In the genomic region with DNA sequence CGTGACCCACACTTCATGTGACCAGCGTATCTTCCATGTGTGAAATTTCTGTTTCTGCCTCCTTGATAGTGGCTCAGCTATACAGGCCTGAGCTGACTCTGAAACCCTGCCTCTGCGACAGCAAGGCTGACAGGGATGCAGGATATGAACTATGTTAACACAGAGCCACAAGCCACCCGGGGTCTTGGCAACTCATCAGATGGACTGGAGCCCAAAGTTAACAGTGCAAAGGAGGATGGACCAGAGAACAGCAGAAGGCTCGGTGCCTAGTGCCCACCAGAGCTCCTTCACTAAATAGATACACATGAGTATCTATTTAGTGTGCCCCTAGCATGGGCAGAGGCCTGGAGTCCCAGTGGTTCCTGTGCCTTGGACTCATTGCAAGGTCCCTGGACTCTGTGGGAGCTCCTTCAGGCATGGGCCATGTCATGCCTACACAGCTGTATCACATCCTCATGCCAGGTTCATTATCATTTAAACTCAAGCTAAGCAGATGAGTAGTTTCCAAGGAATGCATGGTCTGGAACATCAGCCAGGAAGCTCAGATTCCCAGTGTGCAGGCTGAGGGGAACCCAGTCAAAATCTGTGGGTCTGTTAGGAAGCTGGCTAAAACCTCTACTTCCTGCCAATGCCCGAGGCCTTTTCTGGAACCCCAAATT, we compare ENCODE assay signal across 9 mouse cellular contexts. TPM values are rescaled to one million over a fixed set of nuclear protein-coding genes. Genes with fewer than 3 reads are reported as not detected.
A peak's percentile ranks its signal among the peaks of the same experiment; 100 is the strongest.
DNase-seq lines count a peak whose midpoint lies in the region; ATAC-seq lines count a peak whose summit lies in the region.
"Had no signal": no experiment of that assay in that cellular context is flagged by ENCODE, and none has a peak within 500 bp of the region (broad histone marks: within the 10 kb centered on the region; RNA-seq: fewer than 3 reads in every experiment).

No protein-coding gene starts in this region.

- H3K4me3 ChIP-seq in embryonic facial prominence, embryonic 15.5 days (replicated peaks) = no peak overlapping the region
- H3K4me3 ChIP-seq in embryonic facial prominence, embryonic 10.5 days = no peak overlapping the region
- H3K4me3 ChIP-seq in megakaryocyte, embryonic 14.5 days (replicated peaks) = peak overlapping the region; percentile 14
- no peak overlapping the region for H3K4me3 ChIP-seq in stomach, embryonic 16.5 days (replicated peaks; ENCODE audit: low read length)
- H3K4me3 ChIP-seq in midbrain, embryonic 14.5 days (replicated peaks; ENCODE audit: low read depth, low read length) = no peak overlapping the region

- H3K36me3 ChIP-seq in embryonic facial prominence, embryonic 15.5 days = no peaks in the 10 kb centered on the region
- no peaks in the 10 kb centered on the region for H3K36me3 ChIP-seq in embryonic facial prominence, embryonic 10.5 days (replicated peaks)
- no peaks in the 10 kb centered on the region for H3K36me3 ChIP-seq in megakaryocyte, embryonic 14.5 days (replicated peaks; ENCODE audit: low read length)
- H3K36me3 ChIP-seq in stomach, embryonic 16.5 days (ENCODE audit: control insufficient read depth, insufficient read depth, low read length) = no peaks in the 10 kb centered on the region
- H3K36me3 ChIP-seq in midbrain, embryonic 14.5 days (ENCODE audit: control insufficient read depth, insufficient read depth, low read length) = no peaks in the 10 kb centered on the region

- peak overlapping the region; percentile 93; the same call in 1 of the 2 replicates for H3K27ac ChIP-seq in embryonic facial prominence, embryonic 15.5 days (replicated peaks)
- H3K27ac ChIP-seq in embryonic facial prominence, embryonic 10.5 days (replicated peaks) = no peak overlapping the region
- H3K27ac ChIP-seq in stomach, embryonic 16.5 days (ENCODE audit: low read length) = peak overlapping the region; percentile 94; the same call in 1 of the 2 replicates
- H3K27ac ChIP-seq in midbrain, embryonic 14.5 days (replicated peaks; ENCODE audit: low read depth, low read length) = no peak overlapping the region

- no peak overlapping the region for H3K9ac ChIP-seq in embryonic facial prominence, embryonic 15.5 days
- H3K9ac ChIP-seq in stomach, embryonic 16.5 days (ENCODE audit: low read length) = no peak overlapping the region
- H3K9ac ChIP-seq in midbrain, embryonic 14.5 days (replicated peaks; ENCODE audit: low read length) = no peak overlapping the region

- no peak for DNase-seq in embryonic facial prominence, embryonic 10.5 days (ENCODE audit: low spot score)
- peak; percentile 71 for DNase-seq in kidney, postnatal 10 days
- no peak for DNase-seq in midbrain, embryonic 14.5 days
- DNase-seq in right cerebral cortex, postnatal 14 days = no peak

- no peaks in the 10 kb centered on the region for H3K9me3 ChIP-seq in embryonic facial prominence, embryonic 15.5 days (replicated peaks)
- H3K9me3 ChIP-seq in embryonic facial prominence, embryonic 10.5 days = no peaks in the 10 kb centered on the region
- H3K9me3 ChIP-seq in megakaryocyte, embryonic 14.5 days = no peaks in the 10 kb centered on the region
- no peaks in the 10 kb centered on the region for H3K9me3 ChIP-seq in stomach, embryonic 16.5 days (replicated peaks; ENCODE audit: control insufficient read depth, low read length)
- no peaks in the 10 kb centered on the region for H3K9me3 ChIP-seq in midbrain, embryonic 14.5 days (ENCODE audit: control insufficient read depth, low read length)

- ATAC-seq in embryonic facial prominence, embryonic 15.5 days (ENCODE audit: insufficient number of reproducible peaks, low FRiP score, low TSS enrichment, low read depth) = no peak
- no peak for ATAC-seq in megakaryocyte, adult 5-6 weeks (ENCODE audit: poor library complexity, severe bottlenecking)
- ATAC-seq in stomach, embryonic 16.5 days (ENCODE audit: insufficient read depth, low FRiP score) = no peak
- no peak for ATAC-seq in midbrain, embryonic 14.5 days (ENCODE audit: low FRiP score, low TSS enrichment)

- no peak overlapping the region for H3K4me2 ChIP-seq in embryonic facial prominence, embryonic 15.5 days (replicated peaks)
- H3K4me2 ChIP-seq in stomach, embryonic 16.5 days (ENCODE audit: low read depth, low read length) = no peak overlapping the region
- H3K4me2 ChIP-seq in midbrain, embryonic 14.5 days (ENCODE audit: low read length) = no peak overlapping the region
- H3K4me2 ChIP-seq: liver, embryonic 11.5 days had no signal

- H3K27me3 ChIP-seq in embryonic facial prominence, embryonic 15.5 days = no peaks in the 10 kb centered on the region
- no peaks in the 10 kb centered on the region for H3K27me3 ChIP-seq in embryonic facial prominence, embryonic 10.5 days (replicated peaks; ENCODE audit: low read depth, poor library complexity, severe bottlenecking)
- peaks cover 53% of the 10 kb centered on the region for H3K27me3 ChIP-seq in megakaryocyte, embryonic 14.5 days (replicated peaks)
- H3K27me3 ChIP-seq in stomach, embryonic 16.5 days (ENCODE audit: control insufficient read depth, insufficient read depth, low read length) = no peaks in the 10 kb centered on the region
- H3K27me3 ChIP-seq in midbrain, embryonic 14.5 days (ENCODE audit: control insufficient read depth, insufficient read depth, low read length) = no peaks in the 10 kb centered on the region

- 70% methylated on average over 6 of the region's 6 CpGs for WGBS in embryonic facial prominence, embryonic 15.5 days
- WGBS in embryonic facial prominence, embryonic 10.5 days = 88% methylated on average over 6 of the region's 6 CpGs
- 79% methylated on average over 6 of the region's 6 CpGs for WGBS in stomach, embryonic 16.5 days
- WGBS in midbrain, embryonic 14.5 days = 92% methylated on average over 6 of the region's 6 CpGs

- H3K4me1 ChIP-seq in embryonic facial prominence, embryonic 15.5 days = peaks cover 40% of the 10 kb centered on the region
- H3K4me1 ChIP-seq in embryonic facial prominence, embryonic 10.5 days = peaks cover 46% of the 10 kb centered on the region
- H3K4me1 ChIP-seq in megakaryocyte, embryonic 14.5 days = peaks cover 50% of the 10 kb centered on the region
- H3K4me1 ChIP-seq in stomach, embryonic 16.5 days (ENCODE audit: control insufficient read depth, insufficient read depth, low read length) = peaks cover 27% of the 10 kb centered on the region
- peaks cover 25% of the 10 kb centered on the region for H3K4me1 ChIP-seq in midbrain, embryonic 14.5 days (ENCODE audit: control insufficient read depth, insufficient read depth, low read length)

RNA-seq across cellular contexts. Expression of gene Pacs2, which starts 2.5 kb away (rescaled TPM):
- 17.4 and 19.9 TPM in 2 replicates for polyA plus RNA-seq in embryonic facial prominence, embryonic 15.5 days (2015; fragmentation: Nextera tagmentation; extraction: Ambion mirVana)
- 13.7 and 14.3 TPM in 2 replicates for polyA plus RNA-seq in embryonic facial prominence, embryonic 10.5 days (2016; fragmentation: Nextera tagmentation; extraction: Ambion mirVana)
- polyA plus RNA-seq in megakaryocyte, embryonic 14.5 days (2012; ENCODE audit: insufficient read depth, low replicate concordance) = 7.0 and 8.7 TPM in 2 replicates
- 55.1 TPM in 2 replicates for total RNA-seq in megakaryocyte, adult 5-6 weeks (2015)
- 36.5 and 37.5 TPM in 2 replicates for total RNA-seq in megakaryocyte, adult 5-6 weeks (2017)
- 9.7 and 11.2 TPM in 2 replicates for polyA plus RNA-seq in stomach, embryonic 16.5 days (2015; fragmentation: Nextera tagmentation; extraction: Ambion mirVana)
- polyA plus RNA-seq in midbrain, embryonic 14.5 days (2014; fragmentation: Nextera tagmentation; extraction: Ambion mirVana) = 28.7 and 32.5 TPM in 2 replicates

RNA-seq across cellular contexts. Expression of gene Brf1, which starts 11.3 kb away (rescaled TPM):
- polyA plus RNA-seq in embryonic facial prominence, embryonic 15.5 days (2015; fragmentation: Nextera tagmentation; extraction: Ambion mirVana) = 62.4 and 70.9 TPM in 2 replicates
- 59.8 and 60.9 TPM in 2 replicates for polyA plus RNA-seq in embryonic facial prominence, embryonic 10.5 days (2016; fragmentation: Nextera tagmentation; extraction: Ambion mirVana)
- polyA plus RNA-seq in megakaryocyte, embryonic 14.5 days (2012; ENCODE audit: insufficient read depth, low replicate concordance) = 11.5 and 16.3 TPM in 2 replicates
- total RNA-seq in megakaryocyte, adult 5-6 weeks (2015) = 20.2 and 25.3 TPM in 2 replicates
- 37.0 and 43.6 TPM in 2 replicates for total RNA-seq in megakaryocyte, adult 5-6 weeks (2017)
- 50.3 and 53.9 TPM in 2 replicates for polyA plus RNA-seq in stomach, embryonic 16.5 days (2015; fragmentation: Nextera tagmentation; extraction: Ambion mirVana)
- 37.7 and 55.1 TPM in 2 replicates for polyA plus RNA-seq in midbrain, embryonic 14.5 days (2014; fragmentation: Nextera tagmentation; extraction: Ambion mirVana)

RNA-seq across cellular contexts. Expression of gene Btbd6, which starts 35.5 kb away (rescaled TPM):
- polyA plus RNA-seq in embryonic facial prominence, embryonic 15.5 days (2015; fragmentation: Nextera tagmentation; extraction: Ambion mirVana) = 28.9 and 31.5 TPM in 2 replicates
- polyA plus RNA-seq in embryonic facial prominence, embryonic 10.5 days (2016; fragmentation: Nextera tagmentation; extraction: Ambion mirVana) = 22.3 and 23.0 TPM in 2 replicates
- 25.3 and 64.2 TPM in 2 replicates for polyA plus RNA-seq in megakaryocyte, embryonic 14.5 days (2012; ENCODE audit: insufficient read depth, low replicate concordance)
- total RNA-seq in megakaryocyte, adult 5-6 weeks (2015) = 4.2 and 5.9 TPM in 2 replicates
- total RNA-seq in megakaryocyte, adult 5-6 weeks (2017) = 2.4 and 4.0 TPM in 2 replicates
- 16.2 and 20.6 TPM in 2 replicates for polyA plus RNA-seq in stomach, embryonic 16.5 days (2015; fragmentation: Nextera tagmentation; extraction: Ambion mirVana)
- polyA plus RNA-seq in midbrain, embryonic 14.5 days (2014; fragmentation: Nextera tagmentation; extraction: Ambion mirVana) = 49.8 and 54.3 TPM in 2 replicates

Comparison
In these comparisons a context has a peak if more than half of its experiments do, and no peak if none do; other contexts are left out.
1. H3K27ac ChIP-seq: peak in embryonic facial prominence, embryonic 15.5 days (single experiment) and stomach, embryonic 16.5 days (single experiment); none in embryonic facial prominence, embryonic 10.5 days (single experiment) and midbrain, embryonic 14.5 days (single experiment).